Mouse (Mus musculus) midbrain, embryonic 13.5 days (tissue): Measurements from ENCODE around the gene Socs1. TPM values are rescaled to one million over a fixed set of nuclear protein-coding genes. Genes with fewer than 3 reads are reported as not detected.
A peak's percentile ranks its signal among the peaks of the same experiment; 100 is the strongest.

Experiments used
- ATAC-seq: fragments of 200-750 bp; cut with Nextera tagmentation; 2 replicates; pipeline ENCODE4 v1.8.0; 2017; ENCODE audit warnings: mild to moderate bottlenecking, moderate TSS enrichment, moderate library complexity
- H3K27ac ChIP-seq: fragments of 300-500 bp; sonication (generic); 2 replicates; pipeline ENCODE4 v1.5.1; 2015; ENCODE audit warnings: inconsistent platforms, mild to moderate bottlenecking, moderate library complexity
- H3K27me3 ChIP-seq: fragments of 300-500 bp; sonication (generic); 2 replicates; pipeline ENCODE4 v1.6.1; 2015; ENCODE audit warnings: mild to moderate bottlenecking, inconsistent platforms
- H3K36me3 ChIP-seq: fragments of 300-500 bp; sonication (generic); 2 replicates; pipeline ENCODE4 v1.6.1; 2015; ENCODE audit warnings: mild to moderate bottlenecking, inconsistent platforms
- H3K4me1 ChIP-seq: fragments of 300-500 bp; sonication (generic); replicated peaks from 2 replicates; pipeline ENCODE4 v1.6.1; 2015; ENCODE audit warnings: inconsistent platforms
- H3K4me2 ChIP-seq: fragments of 300-500 bp; sonication (generic); replicated peaks from 2 replicates; pipeline ENCODE4 v1.6.1; 2015; ENCODE audit warnings: moderate library complexity, mild to moderate bottlenecking, inconsistent platforms
- H3K4me3 ChIP-seq: fragments of 300-500 bp; sonication (generic); replicated peaks from 2 replicates; pipeline ENCODE4 v1.5.1; 2015; ENCODE audit warnings: mild to moderate bottlenecking, inconsistent platforms
- H3K9ac ChIP-seq: fragments of 300-500 bp; sonication (generic); replicated peaks from 2 replicates; pipeline ENCODE4 v1.6.1; 2015; ENCODE audit warnings: mild to moderate bottlenecking, inconsistent platforms
- H3K9me3 ChIP-seq: fragments of 300-500 bp; sonication (generic); 2 replicates; pipeline ENCODE4 v1.6.1; 2016; ENCODE audit warnings: mild to moderate bottlenecking, inconsistent platforms
- whole genome bisulfite sequencing: fragments of 180-500 bp; shearing (Covaris S2); methylation state at CpG from one replicate; pipeline ENCODE4 v1.1.7; 2015; 5-methylcytosine and 5-hydroxymethylcytosine counted together
- polyA plus RNA-seq: library from polyadenylated mRNA; unstranded; fragments of >200 nt; fragmentation: Nextera tagmentation; extraction: Ambion mirVana; gene quantifications from 2 replicates; pipeline ENCODE4 v1.2.1, GENCODE M21; 2015

Gene Socs1
- polyA plus RNA-seq, 1 experiment from 2014 or later, result 2.3 TPM

GRCm38 (mm10) chr16:10784793-10785370, 454 bp downstream of the Socs1 start:
- Histone ChIP-seq H3K36me3 (no peaks in the 10 kb centered on the region), H3K4me1 (peaks cover 29% of the 10 kb centered on the region), H3K9me3 (no peaks in the 10 kb centered on the region), H3K27me3 (peaks cover 26% of the 10 kb centered on the region), H3K4me2 (peak overlapping the region; percentile 98), H3K9ac (peak overlapping the region; percentile 71), H3K4me3 (peak overlapping the region; percentile 56), H3K27ac (peak overlapping the region; percentile 81)
- peak; percentile 85 for ATAC-seq
- WGBS, result under 1% methylated on average over 52 of the region's 55 CpGs

GRCm38 (mm10) chr16:10783883-10784792, 1.2 kb downstream of the Socs1 start:
- 3% methylated on average over 80 of the region's 81 CpGs for WGBS
- no peak overlapping the region for H3K27ac ChIP-seq
- ATAC-seq, result no peak; the same call in 1 of the 2 replicates
- no peaks in the 10 kb centered on the region for H3K36me3 ChIP-seq
- H3K9ac ChIP-seq, result peak overlapping the region; percentile 71
- peak overlapping the region; percentile 56 for H3K4me3 ChIP-seq
- H3K27me3 ChIP-seq, result peaks cover 26% of the 10 kb centered on the region
- no peaks in the 10 kb centered on the region for H3K9me3 ChIP-seq
- H3K4me1 ChIP-seq, result peaks cover 29% of the 10 kb centered on the region
- H3K4me2 ChIP-seq, result peak overlapping the region; percentile 98

- peak overlapping the region; percentile 98; the same call in 1 of the 2 replicates for H3K4me2 ChIP-seq
- peaks cover 29% of the 10 kb centered on the region for H3K4me1 ChIP-seq
Measured at GRCm38 (mm10) chr16:10783451-10783850, 1.9 kb downstream of the Socs1 start.

GRCm38 (mm10) chr16:10783152-10783434, 2.2 kb downstream of the Socs1 start:
- 68% methylated on average over 1 of the region's 1 CpGs for WGBS
- Histone ChIP-seq H3K27me3 (peaks cover 26% of the 10 kb centered on the region), H3K27ac (no peak overlapping the region), H3K4me2 (peak overlapping the region; percentile 7; the same call in 1 of the 2 replicates), H3K9me3 (no peaks in the 10 kb centered on the region), H3K9ac (no peak overlapping the region), H3K4me3 (no peak overlapping the region), H3K4me1 (peaks cover 29% of the 10 kb centered on the region), H3K36me3 (no peaks in the 10 kb centered on the region)
- ATAC-seq, result no peak

More at GRCm38 (mm10) chr16:10783451-10783850, 1.9 kb downstream of the Socs1 start:
- Histone ChIP-seq H3K9me3 (no peaks in the 10 kb centered on the region), H3K36me3 (no peaks in the 10 kb centered on the region), H3K27ac (no peak overlapping the region), H3K9ac (no peak overlapping the region), H3K4me3 (peak overlapping the region; percentile 56; the same call in 1 of the 2 replicates), H3K27me3 (peaks cover 26% of the 10 kb centered on the region)
- 76% methylated on average over 8 of the region's 8 CpGs for WGBS
- no peak for ATAC-seq

GRCm38 (mm10) chr16:10782377-10783151, 2.8 kb downstream of the Socs1 start:
- 36% methylated on average over 6 of the region's 6 CpGs for WGBS
- Histone ChIP-seq H3K4me3 (no peak overlapping the region), H3K4me1 (peaks cover 29% of the 10 kb centered on the region), H3K27me3 (peaks cover 26% of the 10 kb centered on the region), H3K36me3 (no peaks in the 10 kb centered on the region), H3K9ac (no peak overlapping the region), H3K27ac (no peak overlapping the region), H3K9me3 (no peaks in the 10 kb centered on the region), H3K4me2 (peak overlapping the region; percentile 7; the same call in 1 of the 2 replicates)
- ATAC-seq, result no peak

- Histone ChIP-seq H3K27ac (no peak overlapping the region), H3K4me3 (no peak overlapping the region), H3K27me3 (peaks cover 26% of the 10 kb centered on the region), H3K9ac (no peak overlapping the region), H3K4me1 (peaks cover 29% of the 10 kb centered on the region), H3K36me3 (no peaks in the 10 kb centered on the region), H3K4me2 (no peak overlapping the region), H3K9me3 (no peaks in the 10 kb centered on the region)
- whole genome bisulfite sequencing, result 42% methylated on average over 9 of the region's 9 CpGs
- ATAC-seq, result no peak
Measured at GRCm38 (mm10) chr16:10781862-10782371, 3.4 kb downstream of the Socs1 start.

GRCm38 (mm10) chr16:10780631-10781120, 4.7 kb downstream of the Socs1 start:
- ATAC-seq, result no peak
- Histone ChIP-seq H3K27ac (no peak overlapping the region), H3K4me3 (no peak overlapping the region), H3K27me3 (peaks cover 26% of the 10 kb centered on the region), H3K9ac (0 out of 2 replicates have a peak overlapping the region, but pooled peaks have one; percentile 14), H3K4me2 (no peak overlapping the region), H3K9me3 (no peaks in the 10 kb centered on the region), H3K36me3 (no peaks in the 10 kb centered on the region), H3K4me1 (peaks cover 24% of the 10 kb centered on the region)
- WGBS, result 86% methylated on average over 5 of the region's 5 CpGs

GRCm38 (mm10) chr16:10777579-10778160, 7.7 kb downstream of the Socs1 start:
- H3K9me3 ChIP-seq, result no peaks in the 10 kb centered on the region
- H3K4me2 ChIP-seq, result no peak overlapping the region
- peaks cover 4% of the 10 kb centered on the region for H3K27me3 ChIP-seq
- WGBS, result 74% methylated on average over 5 of the region's 5 CpGs
- no peak overlapping the region for H3K4me3 ChIP-seq
- no peak overlapping the region for H3K9ac ChIP-seq
- no peaks in the 10 kb centered on the region for H3K36me3 ChIP-seq
- H3K4me1 ChIP-seq, result peaks cover 10% of the 10 kb centered on the region
- no peak overlapping the region for H3K27ac ChIP-seq
- ATAC-seq, result no peak

- Histone ChIP-seq H3K4me1 (no peaks in the 10 kb centered on the region), H3K4me3 (no peak overlapping the region), H3K9ac (no peak overlapping the region), H3K4me2 (no peak overlapping the region), H3K27ac (no peak overlapping the region), H3K9me3 (no peaks in the 10 kb centered on the region), H3K27me3 (no peaks in the 10 kb centered on the region), H3K36me3 (no peaks in the 10 kb centered on the region)
- 72% methylated on average over 7 of the region's 7 CpGs for WGBS
- no peak for ATAC-seq
Measured at GRCm38 (mm10) chr16:10776322-10776721, 9.0 kb downstream of the Socs1 start.

GRCm38 (mm10) chr16:10774726-10775125, 10.6 kb downstream of the Socs1 start:
- H3K4me1 ChIP-seq, result no peaks in the 10 kb centered on the region
- no peak overlapping the region for H3K4me3 ChIP-seq
- H3K9ac ChIP-seq, result no peak overlapping the region
- no peaks in the 10 kb centered on the region for H3K9me3 ChIP-seq
- no peak overlapping the region for H3K4me2 ChIP-seq
- H3K36me3 ChIP-seq, result no peaks in the 10 kb centered on the region
- no peak for ATAC-seq
- H3K27ac ChIP-seq, result no peak overlapping the region
- 0 out of 2 replicates have a peak, but pooled peaks cover 2% of the 10 kb centered on the region for H3K27me3 ChIP-seq
- 84% methylated on average over 4 of the region's 4 CpGs for WGBS

GRCm38 (mm10) chr16:10773543-10773942, 11.8 kb downstream of the Socs1 start:
- H3K27me3 ChIP-seq, result peaks cover 6% of the 10 kb centered on the region; the same call in 1 of the 2 replicates
- no peak overlapping the region for H3K27ac ChIP-seq
- WGBS, result 87% methylated on average over 8 of the region's 8 CpGs
- H3K9me3 ChIP-seq, result no peaks in the 10 kb centered on the region
- no peak overlapping the region for H3K9ac ChIP-seq
- H3K4me1 ChIP-seq, result no peaks in the 10 kb centered on the region
- ATAC-seq, result no peak
- H3K4me2 ChIP-seq, result no peak overlapping the region
- no peaks in the 10 kb centered on the region for H3K36me3 ChIP-seq
- H3K4me3 ChIP-seq, result no peak overlapping the region
